Mouse (Mus musculus) ES-Bruce4 (cell line): Measurements from ENCODE around the gene Cep83. TPM values are rescaled to one million over a fixed set of nuclear protein-coding genes. Genes with fewer than 3 reads are reported as not detected.

ENCODE experiments used
- H3K27ac ChIP-seq: 2 replicates; pipeline ENCODE4 v1.5.1; 2012; ENCODE audit warnings: low read length, inconsistent platforms; ENCODE audit not compliant: insufficient read depth
- H3K27me3 ChIP-seq: 2 replicates; pipeline ENCODE4 v1.6.1; 2012; ENCODE audit warnings: mild to moderate bottlenecking, low read length, inconsistent platforms; ENCODE audit not compliant: control insufficient read depth, poor library complexity, insufficient read depth, severe bottlenecking
- H3K36me3 ChIP-seq: 2 replicates; pipeline ENCODE4 v1.6.1; 2012; ENCODE audit warnings: inconsistent platforms, mild to moderate bottlenecking, low read length, moderate library complexity; ENCODE audit not compliant: control insufficient read depth, poor library complexity, insufficient read depth, severe bottlenecking
- H3K4me1 ChIP-seq: one replicate; pipeline ENCODE4 v1.8.1; 2011; ENCODE audit warnings: low read length; ENCODE audit not compliant: control insufficient read depth, insufficient read depth
- H3K4me3 ChIP-seq: 2 replicates; pipeline ENCODE4 v1.5.1; 2011; ENCODE audit warnings: low read depth, mild to moderate bottlenecking, low read length
- H3K9ac ChIP-seq: 2 replicates; pipeline ENCODE4 v1.6.1; 2012; ENCODE audit warnings: low read depth, mild to moderate bottlenecking, inconsistent platforms; ENCODE audit not compliant: poor library complexity, severe bottlenecking
- H3K9me3 ChIP-seq: replicated peaks from 2 replicates; pipeline ENCODE4 v1.6.1; 2012; ENCODE audit warnings: mild to moderate bottlenecking, low read length, inconsistent platforms; ENCODE audit not compliant: control insufficient read depth, poor library complexity, insufficient read depth, severe bottlenecking
- CTCF ChIP-seq: IDR thresholded peaks from one replicate; pipeline ENCODE4 v1.8.1; 2011; ENCODE audit warnings: low read depth, low read length
- EP300 ChIP-seq: IDR thresholded peaks from 2 replicates; pipeline ENCODE4 v1.6.1; 2011; ENCODE audit warnings: low read depth, low read length; ENCODE audit not compliant: insufficient read depth
- POLR2A ChIP-seq: IDR thresholded peaks from one replicate; pipeline ENCODE4 v1.8.1; 2011; ENCODE audit warnings: low read length; ENCODE audit not compliant: insufficient read depth
- polyA plus RNA-seq: library from polyadenylated mRNA; stranded (reverse); fragments of >200 nt; gene quantifications from 2 replicates; pipeline ENCODE4 v1.2.4, GENCODE M21; 2011; ENCODE audit warnings: low read depth; ENCODE audit not compliant: missing spikeins, insufficient read depth, insufficient read length

Gene Cep83
- polyA plus RNA-seq, 1 experiment = 52.7 TPM

- no peak overlapping the region for H3K27ac ChIP-seq
- H3K4me3 ChIP-seq = no peak overlapping the region
Measured at GRCm38 (mm10) chr10:94826436-94826835, 138.0 kb downstream of the Cep83 start.

GRCm38 (mm10) chr10:94827325-94827724 lies 138.9 kb downstream of the Cep83 start:
- Histone ChIP-seq H3K36me3 (no peaks in the 10 kb centered on the region), H3K27me3 (no peaks in the 10 kb centered on the region; the same call in 1 of the 2 replicates), H3K27ac (no peak overlapping the region), H3K4me1 (no peaks in the 10 kb centered on the region), H3K9ac (no peak overlapping the region), H3K9me3 (no peaks in the 10 kb centered on the region), H3K4me3 (no peak overlapping the region)
- TF ChIP-seq CTCF = no peak
- TF ChIP-seq EP300 = no peak
- no peak for TF ChIP-seq POLR2A

More at GRCm38 (mm10) chr10:94826436-94826835, 138.0 kb downstream of the Cep83 start:
- H3K9me3 ChIP-seq = no peaks in the 10 kb centered on the region
- no peaks in the 10 kb centered on the region for H3K4me1 ChIP-seq
- no peak overlapping the region for H3K9ac ChIP-seq
- H3K27me3 ChIP-seq = no peaks in the 10 kb centered on the region; the same call in 1 of the 2 replicates
- TF ChIP-seq CTCF (no peak), POLR2A (no peak), EP300 (no peak)
- H3K36me3 ChIP-seq = no peaks in the 10 kb centered on the region

- no peak for TF ChIP-seq EP300
- no peak for TF ChIP-seq CTCF
- no peak for TF ChIP-seq POLR2A
- Histone ChIP-seq H3K27me3 (no peaks in the 10 kb centered on the region; the same call in 1 of the 2 replicates), H3K27ac (no peak overlapping the region), H3K36me3 (no peaks in the 10 kb centered on the region), H3K4me3 (no peak overlapping the region), H3K9ac (no peak overlapping the region), H3K4me1 (no peaks in the 10 kb centered on the region), H3K9me3 (no peaks in the 10 kb centered on the region)
Measured at GRCm38 (mm10) chr10:94827890-94828733, 139.7 kb downstream of the Cep83 start.

GRCm38 (mm10) chr10:94828734-94829230 lies 140.3 kb downstream of the Cep83 start:
- Histone ChIP-seq H3K9ac (no peak overlapping the region), H3K4me1 (no peaks in the 10 kb centered on the region), H3K27ac (no peak overlapping the region), H3K4me3 (no peak overlapping the region), H3K36me3 (no peaks in the 10 kb centered on the region), H3K9me3 (no peaks in the 10 kb centered on the region), H3K27me3 (no peaks in the 10 kb centered on the region; the same call in 1 of the 2 replicates)
- TF ChIP-seq EP300 (no peak), POLR2A (no peak), CTCF (no peak)

GRCm38 (mm10) chr10:94829407-94829806 lies 141.0 kb downstream of the Cep83 start:
- Histone ChIP-seq H3K4me1 (no peaks in the 10 kb centered on the region), H3K9me3 (no peaks in the 10 kb centered on the region), H3K36me3 (no peaks in the 10 kb centered on the region), H3K4me3 (no peak overlapping the region), H3K9ac (no peak overlapping the region), H3K27ac (no peak overlapping the region), H3K27me3 (no peaks in the 10 kb centered on the region; the same call in 1 of the 2 replicates)
- TF ChIP-seq CTCF (no peak), POLR2A (no peak), EP300 (no peak)

GRCm38 (mm10) chr10:94835874-94836273 lies 147.4 kb downstream of the Cep83 start:
- no peaks in the 10 kb centered on the region for H3K27me3 ChIP-seq
- no peak overlapping the region for H3K9ac ChIP-seq
- no peaks in the 10 kb centered on the region for H3K36me3 ChIP-seq
- no peak overlapping the region for H3K4me3 ChIP-seq
- TF ChIP-seq POLR2A (no peak), EP300 (no peak), CTCF (no peak)
- no peaks in the 10 kb centered on the region for H3K9me3 ChIP-seq
- H3K4me1 ChIP-seq = no peaks in the 10 kb centered on the region
- no peak overlapping the region for H3K27ac ChIP-seq
